Mouse (Mus musculus) R1 (cell line): ENCODE data around the gene Tmem143.
"Not testable (repeated sequence)": the region's sequence is repeated elsewhere in the genome, so short reads cannot be mapped to it uniquely, and the experiment has no call there.

ENCODE experiments used
- DNase-seq: peaks from one replicate; pipeline ENCODE4 v3.0.0-alpha.2; 2018; ENCODE audit warnings: low read depth, low spot score

Tmem143 gene

GRCm38 (mm10) chr7:45922928-45923761 is 26.4 kb downstream of the Tmem143 start:
- DNase-seq, result peak; percentile 98

- peak; percentile 95 for DNase-seq
These were observed 27.2 kb downstream of the Tmem143 start, which contains the start of gene Ccdc114 for GRCm38 (mm10) chr7:45923762-45924428. Gene Ccdc114 (plus strand): TSS chr7:45924072.

- peak; percentile 75 for DNase-seq
These were observed 27.7 kb downstream of the Tmem143 start for GRCm38 (mm10) chr7:45924429-45924816.

GRCm38 (mm10) chr7:45928626-45929295 is 32.0 kb downstream of the Tmem143 start:
- peak; percentile 45 for DNase-seq

GRCm38 (mm10) chr7:45929688-45930087 is 32.9 kb downstream of the Tmem143 start:
- no peak for DNase-seq

GRCm38 (mm10) chr7:45933766-45934165 is 37.0 kb downstream of the Tmem143 start:
- not testable (repeated sequence) for DNase-seq

GRCm38 (mm10) chr7:45935114-45935513 is 38.4 kb downstream of the Tmem143 start:
- DNase-seq, result peak; percentile 55

GRCm38 (mm10) chr7:45939836-45940235 is 43.1 kb downstream of the Tmem143 start:
- no peak for DNase-seq

GRCm38 (mm10) chr7:45941986-45942385 is 45.2 kb downstream of the Tmem143 start:
- no peak for DNase-seq

- DNase-seq, result not testable (repeated sequence)
These were observed 46.5 kb downstream of the Tmem143 start for GRCm38 (mm10) chr7:45943280-45943679.

GRCm38 (mm10) chr7:45949061-45949460 is 52.3 kb downstream of the Tmem143 start:
- DNase-seq, result no peak

- DNase-seq, result no peak
These were observed 59.9 kb downstream of the Tmem143 start for GRCm38 (mm10) chr7:45956611-45957010.
